Mouse (Mus musculus): ENCODE measurements around the gene Tmem274. TPM values are rescaled to one million over a fixed set of nuclear protein-coding genes. Genes with fewer than 3 reads are reported as not detected.
A peak's percentile ranks its signal among the peaks of the same experiment; 100 is the strongest.
"Not testable (repeated sequence)": the region's sequence is repeated elsewhere in the genome, so short reads cannot be mapped to it uniquely, and the experiment has no call there.

Tmem274 gene
- polyA plus RNA-seq, 1 experiment from 2014 or later = not detected

DNA sequence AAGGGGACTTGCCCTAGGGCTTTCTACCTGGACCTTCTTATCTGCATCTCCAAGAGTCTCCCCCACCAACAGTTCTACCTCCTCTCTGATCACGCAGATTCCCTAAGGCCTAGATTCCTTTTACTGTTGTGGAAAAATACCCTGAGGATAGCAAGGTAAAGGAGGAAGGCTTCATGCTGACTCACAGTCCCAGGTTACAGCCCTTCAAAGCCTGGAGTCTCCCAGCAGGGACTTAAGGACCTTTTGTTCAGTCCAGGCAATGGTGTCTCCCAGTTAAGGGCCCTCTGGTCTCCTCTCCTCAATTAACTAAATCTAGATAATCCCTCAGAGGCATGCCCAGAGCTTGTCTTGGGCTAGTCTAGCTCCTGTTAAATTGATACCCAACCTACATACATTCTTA is 30.9 kb upstream of the Tmem274 start:
- Histone ChIP-seq H3K9me3 (replicated peaks; ENCODE audit: control insufficient read depth, low read length) (no peaks in the 10 kb centered on the region), H3K4me2 (ENCODE audit: low read depth, low read length) (no peak overlapping the region), H3K4me3 (ENCODE audit: low read depth, low read length) (no peak overlapping the region), H3K27ac (replicated peaks; ENCODE audit: low read depth, low read length) (no peak overlapping the region), H3K9ac (replicated peaks; ENCODE audit: low read length) (no peak overlapping the region), H3K27me3 (ENCODE audit: control insufficient read depth, insufficient read depth, low read length) (no peaks in the 10 kb centered on the region), H3K4me1 (ENCODE audit: control insufficient read depth, insufficient read depth, low read length) (no peaks in the 10 kb centered on the region; the same call in 1 of the 2 replicates), H3K36me3 (replicated peaks; ENCODE audit: control insufficient read depth, insufficient read depth, low read depth, low read length) (no peaks in the 10 kb centered on the region)
- WGBS = 43% methylated on average over 1 of the region's 1 CpGs
- DNase-seq (ENCODE audit: low spot score) = no peak
- no peak for ATAC-seq (replicated peaks; ENCODE audit: insufficient number of reproducible peaks, low FRiP score, low TSS enrichment, low read depth)

GRCm38 (mm10) chr4:149450636-149451035 is 26.5 kb upstream of the Tmem274 start:
- WGBS = 83% methylated on average over 3 of the region's 3 CpGs

GRCm38 (mm10) chr4:149453656-149454055 is 23.5 kb upstream of the Tmem274 start:
- Histone ChIP-seq H3K27me3 (ENCODE audit: control insufficient read depth, insufficient read depth, low read length) (no peaks in the 10 kb centered on the region), H3K4me3 (ENCODE audit: low read depth, low read length) (no peak overlapping the region), H3K9me3 (replicated peaks; ENCODE audit: control insufficient read depth, low read length) (no peaks in the 10 kb centered on the region), H3K27ac (replicated peaks; ENCODE audit: low read depth, low read length) (no peak overlapping the region), H3K4me1 (ENCODE audit: control insufficient read depth, insufficient read depth, low read length) (no peaks in the 10 kb centered on the region), H3K9ac (replicated peaks; ENCODE audit: low read length) (no peak overlapping the region), H3K36me3 (replicated peaks; ENCODE audit: control insufficient read depth, insufficient read depth, low read depth, low read length) (no peaks in the 10 kb centered on the region), H3K4me2 (ENCODE audit: low read depth, low read length) (no peak overlapping the region)
- no peak for ATAC-seq (replicated peaks; ENCODE audit: insufficient number of reproducible peaks, low FRiP score, low TSS enrichment, low read depth)
- 83% methylated on average over 4 of the region's 4 CpGs for WGBS
- DNase-seq (ENCODE audit: low spot score) = peak; percentile 29

More at GRCm38 (mm10) chr4:149450636-149451035, 26.5 kb upstream of the Tmem274 start:
- H3K9ac ChIP-seq (replicated peaks; ENCODE audit: low read length) = no peak overlapping the region
- no peak for DNase-seq (ENCODE audit: low spot score)
- no peak for ATAC-seq (replicated peaks; ENCODE audit: insufficient number of reproducible peaks, low FRiP score, low TSS enrichment, low read depth)
- no peak overlapping the region for H3K27ac ChIP-seq (replicated peaks; ENCODE audit: low read depth, low read length)
- H3K4me2 ChIP-seq (ENCODE audit: low read depth, low read length) = no peak overlapping the region
- H3K4me1 ChIP-seq (ENCODE audit: control insufficient read depth, insufficient read depth, low read length) = no peaks in the 10 kb centered on the region
- no peaks in the 10 kb centered on the region for H3K27me3 ChIP-seq (ENCODE audit: control insufficient read depth, insufficient read depth, low read length)
- H3K36me3 ChIP-seq (replicated peaks; ENCODE audit: control insufficient read depth, insufficient read depth, low read depth, low read length) = no peaks in the 10 kb centered on the region
- no peaks in the 10 kb centered on the region for H3K9me3 ChIP-seq (replicated peaks; ENCODE audit: control insufficient read depth, low read length)
- no peak overlapping the region for H3K4me3 ChIP-seq (ENCODE audit: low read depth, low read length)

DNA sequence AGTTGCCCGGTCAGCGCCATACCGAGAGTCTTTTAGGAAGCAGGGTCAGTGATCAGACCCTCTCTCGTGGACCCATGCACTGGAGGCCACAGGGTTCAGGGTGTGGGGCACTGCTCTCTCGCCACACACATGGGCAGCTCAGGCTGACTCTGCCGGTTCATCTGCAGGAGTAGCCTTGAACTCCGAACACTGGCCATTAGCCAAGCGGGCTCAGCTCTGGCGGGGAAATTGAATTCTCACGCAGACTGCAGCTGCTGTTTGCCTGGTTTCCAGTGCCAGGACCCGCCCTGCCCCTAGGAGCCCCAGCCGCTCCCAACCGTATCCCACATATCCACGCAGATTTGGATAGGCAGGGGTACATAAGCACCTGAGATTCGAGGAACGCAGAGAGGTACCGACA is 22.9 kb upstream of the Tmem274 start:
- H3K4me3 ChIP-seq (ENCODE audit: low read depth, low read length) = no peak overlapping the region
- no peak overlapping the region for H3K9ac ChIP-seq (replicated peaks; ENCODE audit: low read length)
- H3K27me3 ChIP-seq (ENCODE audit: control insufficient read depth, insufficient read depth, low read length) = no peaks in the 10 kb centered on the region
- H3K36me3 ChIP-seq (replicated peaks; ENCODE audit: control insufficient read depth, insufficient read depth, low read depth, low read length) = no peaks in the 10 kb centered on the region
- no peaks in the 10 kb centered on the region for H3K4me1 ChIP-seq (ENCODE audit: control insufficient read depth, insufficient read depth, low read length)
- H3K9me3 ChIP-seq (replicated peaks; ENCODE audit: control insufficient read depth, low read length) = no peaks in the 10 kb centered on the region
- 83% methylated on average over 17 of the region's 17 CpGs for WGBS
- DNase-seq (ENCODE audit: low spot score) (no peak), ATAC-seq (replicated peaks; ENCODE audit: insufficient number of reproducible peaks, low FRiP score, low TSS enrichment, low read depth) (no peak)
- no peak overlapping the region for H3K27ac ChIP-seq (replicated peaks; ENCODE audit: low read depth, low read length)
- no peak overlapping the region for H3K4me2 ChIP-seq (ENCODE audit: low read depth, low read length)

GRCm38 (mm10) chr4:149454879-149455278 is 22.3 kb upstream of the Tmem274 start, which contains the start of gene Rbp7:
TSS of gene Rbp7 (minus strand) at chr4:149454978.
- Histone ChIP-seq H3K4me3 (ENCODE audit: low read depth, low read length) (no peak within 1 kb of the TSS), H3K9me3 (replicated peaks; ENCODE audit: control insufficient read depth, low read length) (no peaks in the 10 kb centered on the region), H3K36me3 (replicated peaks; ENCODE audit: control insufficient read depth, insufficient read depth, low read depth, low read length) (no peaks in the 10 kb centered on the region), H3K9ac (replicated peaks; ENCODE audit: low read length) (no peak within 1 kb of the TSS), H3K4me1 (ENCODE audit: control insufficient read depth, insufficient read depth, low read length) (no peaks in the 10 kb centered on the region), H3K4me2 (ENCODE audit: low read depth, low read length) (no peak within 1 kb of the TSS), H3K27ac (replicated peaks; ENCODE audit: low read depth, low read length) (no peak within 1 kb of the TSS), H3K27me3 (ENCODE audit: control insufficient read depth, insufficient read depth, low read length) (no peaks in the 10 kb centered on the region)
- WGBS = 56% methylated on average over 8 of the region's 8 CpGs
- no peak for ATAC-seq (replicated peaks; ENCODE audit: insufficient number of reproducible peaks, low FRiP score, low TSS enrichment, low read depth)
- DNase-seq (ENCODE audit: low spot score) = no peak

DNA sequence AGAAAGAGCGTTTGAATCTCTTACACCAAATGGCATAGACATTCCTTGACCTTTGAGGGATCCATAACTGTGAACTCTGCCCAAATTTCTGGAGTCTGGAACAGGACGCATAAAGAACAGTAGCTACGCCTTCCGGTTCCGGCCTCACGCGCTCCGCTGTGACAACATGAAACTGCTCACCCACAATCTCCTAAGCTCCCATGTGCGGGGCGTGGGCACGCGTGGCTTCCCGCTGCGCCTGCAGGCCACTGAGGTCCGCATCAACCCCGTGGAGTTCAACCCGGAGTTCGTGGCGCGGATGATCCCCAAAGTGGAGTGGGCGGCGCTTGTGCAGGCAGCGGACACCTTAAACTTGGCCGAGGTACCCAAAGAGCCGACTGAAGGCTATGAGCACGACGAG is 20.0 kb upstream of the Tmem274 start:
- not testable (repeated sequence) for H3K9me3 ChIP-seq (replicated peaks; ENCODE audit: control insufficient read depth, low read length); H3K4me2 ChIP-seq (ENCODE audit: low read depth, low read length)

GRCm38 (mm10) chr4:149457831-149458430 is 19.2 kb upstream of the Tmem274 start:
- Histone ChIP-seq H3K27ac (replicated peaks; ENCODE audit: low read depth, low read length) (no peak overlapping the region), H3K9me3 (replicated peaks; ENCODE audit: control insufficient read depth, low read length) (no peaks in the 10 kb centered on the region), H3K4me3 (ENCODE audit: low read depth, low read length) (no peak overlapping the region), H3K4me1 (ENCODE audit: control insufficient read depth, insufficient read depth, low read length) (no peaks in the 10 kb centered on the region), H3K9ac (replicated peaks; ENCODE audit: low read length) (no peak overlapping the region), H3K36me3 (replicated peaks; ENCODE audit: control insufficient read depth, insufficient read depth, low read depth, low read length) (no peaks in the 10 kb centered on the region), H3K4me2 (ENCODE audit: low read depth, low read length) (no peak overlapping the region), H3K27me3 (ENCODE audit: control insufficient read depth, insufficient read depth, low read length) (no peaks in the 10 kb centered on the region)
- no peak for ATAC-seq (replicated peaks; ENCODE audit: insufficient number of reproducible peaks, low FRiP score, low TSS enrichment, low read depth)
- no peak for DNase-seq (ENCODE audit: low spot score)
- 79% methylated on average over 6 of the region's 6 CpGs for WGBS

More for the DNA sequence above, 20.0 kb upstream of the Tmem274 start:
- not testable (repeated sequence) for H3K27me3 ChIP-seq (ENCODE audit: control insufficient read depth, insufficient read depth, low read length); H3K4me1 ChIP-seq (ENCODE audit: control insufficient read depth, insufficient read depth, low read length); H3K4me3 ChIP-seq (ENCODE audit: low read depth, low read length); H3K27ac ChIP-seq (replicated peaks; ENCODE audit: low read depth, low read length); DNase-seq (ENCODE audit: low spot score); H3K9ac ChIP-seq (replicated peaks; ENCODE audit: low read length); H3K36me3 ChIP-seq (replicated peaks; ENCODE audit: control insufficient read depth, insufficient read depth, low read depth, low read length); ATAC-seq (replicated peaks; ENCODE audit: insufficient number of reproducible peaks, low FRiP score, low TSS enrichment, low read depth)
- 87% methylated on average over 25 of the region's 27 CpGs for WGBS

GRCm38 (mm10) chr4:149458526-149458925 is 18.7 kb upstream of the Tmem274 start:
- 28% methylated on average over 5 of the region's 5 CpGs for WGBS
- DNase-seq (ENCODE audit: low spot score) (no peak), ATAC-seq (replicated peaks; ENCODE audit: insufficient number of reproducible peaks, low FRiP score, low TSS enrichment, low read depth) (no peak)
- H3K4me2 ChIP-seq (ENCODE audit: low read depth, low read length) = no peak overlapping the region
- no peak overlapping the region for H3K9ac ChIP-seq (replicated peaks; ENCODE audit: low read length)
- H3K27ac ChIP-seq (replicated peaks; ENCODE audit: low read depth, low read length) = no peak overlapping the region
- no peaks in the 10 kb centered on the region for H3K27me3 ChIP-seq (ENCODE audit: control insufficient read depth, insufficient read depth, low read length)
- no peaks in the 10 kb centered on the region for H3K4me1 ChIP-seq (ENCODE audit: control insufficient read depth, insufficient read depth, low read length)
- H3K36me3 ChIP-seq (replicated peaks; ENCODE audit: control insufficient read depth, insufficient read depth, low read depth, low read length) = no peaks in the 10 kb centered on the region
- H3K4me3 ChIP-seq (ENCODE audit: low read depth, low read length) = no peak overlapping the region
- no peaks in the 10 kb centered on the region for H3K9me3 ChIP-seq (replicated peaks; ENCODE audit: control insufficient read depth, low read length)

Data from embryonic facial prominence, embryonic 11.5 days (tissue).